Mouse (Mus musculus) myocyte (in vitro differentiated cells): ENCODE data around the gene Cytip.

Experiments used
- CEBPB ChIP-seq: IDR thresholded peaks from 2 replicates; pipeline ENCODE4 v1.6.1; 2011; ENCODE audit warnings: mild to moderate bottlenecking, moderate library complexity; ENCODE audit not compliant: poor library complexity, insufficient read depth, severe bottlenecking
- E2F4 ChIP-seq: IDR thresholded peaks from one replicate; pipeline ENCODE4 v1.6.1; 2011; ENCODE audit warnings: mild to moderate bottlenecking, control low read depth, moderate library complexity; ENCODE audit not compliant: insufficient read depth
- MAX ChIP-seq: IDR thresholded peaks from one replicate; pipeline ENCODE4 v1.6.1; 2011; ENCODE audit warnings: low read depth, mild to moderate bottlenecking, control low read depth
- MYOD1 ChIP-seq, 3 experiments: IDR thresholded peaks; one replicate each; pipeline ENCODE4 v1.6.1; 2011; ENCODE audit warnings: control low read depth in 2 of 3, low read depth in 2 of 3, mild to moderate bottlenecking in 2 of 3, moderate library complexity in 1 of 3; ENCODE audit not compliant: insufficient read length in 2 of 3, control insufficient read depth in 1 of 3
- MYOG ChIP-seq, 3 experiments: IDR thresholded peaks; one replicate each; pipeline ENCODE4 v1.6.1; 2011; ENCODE audit warnings: control low read depth in 2 of 3, low read depth in 2 of 3, mild to moderate bottlenecking in 2 of 3; ENCODE audit not compliant: insufficient read length in 2 of 3, control insufficient read depth in 1 of 3, insufficient read depth in 1 of 3
- POLR2A ChIP-seq: IDR thresholded peaks from one replicate; pipeline ENCODE4 v1.6.1; 2011; ENCODE audit warnings: low read depth, mild to moderate bottlenecking, control low read depth, moderate library complexity; ENCODE audit not compliant: insufficient read length
- POLR2AphosphoS2 ChIP-seq: IDR thresholded peaks from one replicate; pipeline ENCODE4 v1.6.1; 2011; ENCODE audit warnings: low read depth, control low read depth; ENCODE audit not compliant: insufficient read length
- REST ChIP-seq: IDR thresholded peaks from one replicate; pipeline ENCODE4 v1.6.1; 2011; ENCODE audit warnings: mild to moderate bottlenecking, control low read depth, moderate library complexity; ENCODE audit not compliant: insufficient read depth, insufficient read length
- SRF ChIP-seq: IDR thresholded peaks from one replicate; pipeline ENCODE4 v1.6.1; 2011; ENCODE audit warnings: low read depth; ENCODE audit not compliant: control insufficient read depth, insufficient read length
- TCF12 ChIP-seq: IDR thresholded peaks from one replicate; pipeline ENCODE4 v1.6.1; 2011; ENCODE audit warnings: mild to moderate bottlenecking, control low read depth; ENCODE audit not compliant: poor library complexity, insufficient read depth, severe bottlenecking
- USF1 ChIP-seq: IDR thresholded peaks from one replicate; pipeline ENCODE4 v1.6.1; 2011; ENCODE audit warnings: low read depth, mild to moderate bottlenecking, control low read depth, moderate library complexity

- TF ChIP-seq CEBPB = no peak
- TF ChIP-seq POLR2A = no peak
- no peak for TF ChIP-seq SRF
- TF ChIP-seq E2F4 = no peak
- TF ChIP-seq USF1 = no peak
- no peak for TF ChIP-seq POLR2AphosphoS2
- no peak for TF ChIP-seq MAX
- no peak for TF ChIP-seq TCF12
- TF ChIP-seq MYOG (IDR thresholded peaks at IDR 0.05; ENCODE audit: control insufficient read depth in 1 of 3, insufficient read depth in 1 of 3, insufficient read length in 2 of 3, low read depth in 2 of 3) = no peak
- TF ChIP-seq REST = no peak
- TF ChIP-seq MYOD1 (IDR thresholded peaks at IDR 0.05; ENCODE audit: control insufficient read depth in 1 of 3, insufficient read length in 2 of 3, low read depth in 2 of 3) = no peak
Measured at GRCm38 (mm10) chr2:58172963-58173362, 22.4 kb downstream of the Cytip start.
